Comparison of ENCODE assay signal across 18 mouse cellular contexts in the genomic region with DNA sequence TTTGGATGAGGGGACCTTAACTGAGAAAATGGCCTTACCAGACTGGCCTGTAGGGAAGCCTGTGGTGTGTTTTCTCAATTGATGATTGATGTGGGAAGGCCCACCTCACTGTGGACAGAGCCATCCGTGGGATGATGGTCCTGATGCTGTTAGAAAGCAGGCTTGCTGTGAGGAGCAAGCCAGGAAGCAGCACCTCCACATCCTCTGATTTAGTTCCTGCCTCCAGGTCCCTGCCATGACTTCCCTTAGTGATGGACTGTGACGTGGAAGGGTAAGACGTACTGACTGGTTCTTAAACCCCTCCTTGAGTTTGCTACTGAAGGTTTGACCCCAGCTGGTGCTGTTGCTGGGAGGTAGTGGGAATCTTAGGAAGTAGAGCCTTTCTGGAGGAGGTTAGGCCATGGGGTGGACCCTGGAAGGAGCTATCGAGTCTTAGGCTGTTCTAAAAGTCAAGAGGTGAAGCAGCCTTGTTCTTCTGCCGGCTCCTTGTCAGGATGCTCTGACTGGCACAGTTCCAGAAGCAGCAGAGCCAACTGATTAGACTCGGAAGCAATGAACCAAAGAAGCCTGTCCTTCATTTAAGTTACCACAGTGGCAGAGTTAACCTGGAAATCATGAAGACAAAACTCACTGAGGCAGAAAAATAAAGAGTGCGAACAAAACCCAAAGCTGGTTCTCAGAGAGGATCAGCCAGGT.
"Had no signal": no experiment of that assay in that cellular context is flagged by ENCODE, and none has a peak within 500 bp of the region (broad histone marks: within the 10 kb centered on the region; RNA-seq: fewer than 3 reads in every experiment).

No protein-coding gene starts in this region.

- H3K4me2 ChIP-seq: lung, embryonic 14.5 days; midbrain, embryonic 12.5 days; neural tube, embryonic 13.5 days; neural tube, embryonic 15.5 days had no signal

- H3K27ac ChIP-seq: midbrain, embryonic 10.5 days; midbrain, embryonic 12.5 days; neural tube, embryonic 13.5 days; neural tube, embryonic 15.5 days had no signal

- H3K9ac ChIP-seq: lung, embryonic 14.5 days; midbrain, embryonic 12.5 days; neural tube, embryonic 13.5 days; neural tube, embryonic 15.5 days had no signal

- H3K9me3 ChIP-seq: midbrain, embryonic 10.5 days; midbrain, embryonic 12.5 days; neural tube, embryonic 13.5 days; neural tube, embryonic 15.5 days had no signal

- H3K27me3 ChIP-seq: midbrain, embryonic 12.5 days; neural tube, embryonic 13.5 days; neural tube, embryonic 15.5 days had no signal

- ATAC-seq: midbrain, embryonic 16.5 days had no signal

- DNase-seq: lung, embryonic 14.5 days; lung, postnatal 10 days; lung, postnatal 4 days; midbrain, embryonic 14.5 days; retina, postnatal 1 day; right cerebral cortex, adult 18-20 months; right cerebral cortex, postnatal 25 days; right cerebral cortex, postnatal 4 days; spleen, adult 18-20 months; thymus, adult 18-20 months; thymus, postnatal 14 days; thymus, postnatal 36 days had no signal

- H3K4me3 ChIP-seq: midbrain, embryonic 10.5 days; midbrain, embryonic 12.5 days; myocyte; neural tube, embryonic 13.5 days; neural tube, embryonic 15.5 days had no signal

- H3K4me1 ChIP-seq: midbrain, embryonic 10.5 days; midbrain, embryonic 12.5 days; neural tube, embryonic 13.5 days; neural tube, embryonic 15.5 days had no signal
